28 mouse cellular contexts compared by ENCODE assay signal in the genomic region with DNA sequence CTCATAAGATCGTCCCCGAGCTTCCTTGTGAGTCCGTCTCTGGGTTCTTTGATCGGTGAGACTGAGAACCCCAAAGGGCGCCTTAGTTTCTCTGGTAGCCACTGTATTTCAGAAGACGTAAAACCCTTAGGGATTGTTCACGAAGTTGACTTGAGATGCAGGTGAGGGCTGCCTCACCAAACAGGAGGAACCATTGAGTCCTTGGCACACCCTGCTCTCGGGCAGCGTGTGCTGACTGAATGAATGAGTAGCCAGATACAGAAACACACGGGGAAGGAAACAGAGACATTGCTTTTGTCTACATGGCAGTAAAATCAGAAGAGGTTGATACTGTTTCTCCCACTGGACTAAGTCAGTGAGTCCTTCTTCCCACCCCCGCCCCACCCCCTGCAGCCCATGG. TPM values are rescaled to one million over a fixed set of nuclear protein-coding genes. Genes with fewer than 3 reads are reported as not detected.
DNase-seq lines count a peak whose midpoint lies in the region; ATAC-seq and TF ChIP-seq lines count a peak whose summit lies in the region.
"Had no signal": no experiment of that assay in that cellular context is flagged by ENCODE, and none has a peak within 500 bp of the region (broad histone marks: within the 10 kb centered on the region; RNA-seq: fewer than 3 reads in every experiment).

No protein-coding gene starts in this region.

- no peak overlapping the region for H3K4me3 ChIP-seq in forebrain, embryonic 12.5 days (replicated peaks)
- H3K4me3 ChIP-seq in forebrain, embryonic 15.5 days = no peak overlapping the region
- H3K4me3 ChIP-seq in midbrain, embryonic 10.5 days = no peak overlapping the region
- no peak overlapping the region for H3K4me3 ChIP-seq in midbrain, postnatal 0 days (ENCODE audit: low read depth, low read length)
- no peak overlapping the region for H3K4me3 ChIP-seq in intestine, postnatal 0 days (ENCODE audit: low read depth, low read length)
- H3K4me3 ChIP-seq in midbrain, embryonic 15.5 days = no peak overlapping the region
- H3K4me3 ChIP-seq: heart, embryonic 12.5 days; liver, embryonic 12.5 days; stomach, embryonic 15.5 days had no signal

- no peaks in the 10 kb centered on the region for H3K27me3 ChIP-seq in forebrain, embryonic 12.5 days
- no peaks in the 10 kb centered on the region for H3K27me3 ChIP-seq in forebrain, embryonic 15.5 days
- no peaks in the 10 kb centered on the region for H3K27me3 ChIP-seq in midbrain, embryonic 10.5 days (ENCODE audit: low read depth, poor library complexity, severe bottlenecking)
- no peaks in the 10 kb centered on the region for H3K27me3 ChIP-seq in midbrain, postnatal 0 days (ENCODE audit: insufficient read depth, low read length)
- H3K27me3 ChIP-seq in intestine, postnatal 0 days (replicated peaks; ENCODE audit: control insufficient read depth, insufficient read depth, low read length) = no peaks in the 10 kb centered on the region
- no peaks in the 10 kb centered on the region for H3K27me3 ChIP-seq in midbrain, embryonic 15.5 days (replicated peaks)
- H3K27me3 ChIP-seq: heart, embryonic 12.5 days; liver, embryonic 12.5 days; stomach, embryonic 15.5 days had no signal

- WGBS in forebrain, embryonic 12.5 days = 66% methylated on average over 11 of the region's 11 CpGs
- 69% methylated on average over 11 of the region's 11 CpGs for WGBS in forebrain, embryonic 15.5 days
- 81% methylated on average over 11 of the region's 11 CpGs for WGBS in midbrain, embryonic 10.5 days
- WGBS in midbrain, postnatal 0 days = 54% methylated on average over 11 of the region's 11 CpGs
- 70% methylated on average over 11 of the region's 11 CpGs for WGBS in intestine, postnatal 0 days
- WGBS in midbrain, embryonic 15.5 days = 59% methylated on average over 11 of the region's 11 CpGs

- 0 out of 2 replicates have a peak overlapping the region, but pooled peaks have one; percentile 13 for H3K4me2 ChIP-seq in forebrain, embryonic 12.5 days
- no peak overlapping the region for H3K4me2 ChIP-seq in forebrain, embryonic 15.5 days (replicated peaks)
- H3K4me2 ChIP-seq in midbrain, postnatal 0 days (ENCODE audit: low read depth, low read length, poor library complexity, severe bottlenecking) = no peak overlapping the region
- H3K4me2 ChIP-seq in intestine, postnatal 0 days (replicated peaks; ENCODE audit: low read depth) = peak overlapping the region; percentile 25
- H3K4me2 ChIP-seq in midbrain, embryonic 15.5 days = peak overlapping the region; percentile 34
- H3K4me2 ChIP-seq: heart, embryonic 12.5 days; liver, embryonic 12.5 days; stomach, embryonic 15.5 days had no signal

- TF ChIP-seq CTCF in midbrain, postnatal 0 days (IDR thresholded peaks at IDR 0.05) = no peak
- no peak for TF ChIP-seq CTCF in intestine, postnatal 0 days (IDR thresholded peaks at IDR 0.05; ENCODE audit: low read depth)

- H3K9me3 ChIP-seq in forebrain, embryonic 12.5 days = no peaks in the 10 kb centered on the region
- no peaks in the 10 kb centered on the region for H3K9me3 ChIP-seq in forebrain, embryonic 15.5 days
- H3K9me3 ChIP-seq in midbrain, embryonic 10.5 days (replicated peaks) = no peaks in the 10 kb centered on the region
- H3K9me3 ChIP-seq in midbrain, postnatal 0 days (ENCODE audit: low read length) = no peaks in the 10 kb centered on the region
- no peaks in the 10 kb centered on the region for H3K9me3 ChIP-seq in intestine, postnatal 0 days (ENCODE audit: control insufficient read depth)
- no peaks in the 10 kb centered on the region for H3K9me3 ChIP-seq in midbrain, embryonic 15.5 days
- H3K9me3 ChIP-seq: G1E; heart, embryonic 12.5 days; liver, embryonic 12.5 days; stomach, embryonic 15.5 days had no signal

- ATAC-seq in forebrain, embryonic 12.5 days (ENCODE audit: low FRiP score) = no peak
- no peak for ATAC-seq in forebrain, embryonic 15.5 days (replicated peaks)
- no peak for ATAC-seq in midbrain, postnatal 0 days (ENCODE audit: low FRiP score)
- no peak for ATAC-seq in intestine, postnatal 0 days
- ATAC-seq in midbrain, embryonic 15.5 days (replicated peaks) = no peak
- ATAC-seq: liver, embryonic 12.5 days; liver, postnatal 0 days had no signal

- H3K27ac ChIP-seq in forebrain, embryonic 12.5 days = no peak overlapping the region
- H3K27ac ChIP-seq in forebrain, embryonic 15.5 days (replicated peaks) = no peak overlapping the region
- H3K27ac ChIP-seq in midbrain, embryonic 10.5 days (replicated peaks) = peak overlapping the region; percentile 13; the same call in 1 of the 2 replicates
- H3K27ac ChIP-seq in midbrain, postnatal 0 days (ENCODE audit: low read depth, low read length) = no peak overlapping the region
- no peak overlapping the region for H3K27ac ChIP-seq in intestine, postnatal 0 days (ENCODE audit: low read depth, low read length)
- no peak overlapping the region for H3K27ac ChIP-seq in midbrain, embryonic 15.5 days
- H3K27ac ChIP-seq: liver, embryonic 12.5 days; stomach, embryonic 15.5 days had no signal

- H3K9ac ChIP-seq in forebrain, embryonic 12.5 days = no peak overlapping the region
- H3K9ac ChIP-seq in forebrain, embryonic 15.5 days (replicated peaks) = no peak overlapping the region
- H3K9ac ChIP-seq in midbrain, postnatal 0 days (replicated peaks; ENCODE audit: low read length, poor library complexity, severe bottlenecking) = no peak overlapping the region
- H3K9ac ChIP-seq in intestine, postnatal 0 days (ENCODE audit: low read depth, low read length) = no peak overlapping the region
- H3K9ac ChIP-seq in midbrain, embryonic 15.5 days = no peak overlapping the region; the same call in 1 of the 2 replicates
- H3K9ac ChIP-seq: heart, embryonic 12.5 days; liver, embryonic 12.5 days; liver, postnatal 0 days; stomach, embryonic 15.5 days had no signal

- H3K36me3 ChIP-seq in forebrain, embryonic 12.5 days (replicated peaks) = no peaks in the 10 kb centered on the region
- no peaks in the 10 kb centered on the region for H3K36me3 ChIP-seq in forebrain, embryonic 15.5 days
- H3K36me3 ChIP-seq in midbrain, embryonic 10.5 days = no peaks in the 10 kb centered on the region
- H3K36me3 ChIP-seq in midbrain, postnatal 0 days (ENCODE audit: insufficient read depth, low read length) = no peaks in the 10 kb centered on the region
- H3K36me3 ChIP-seq in intestine, postnatal 0 days (ENCODE audit: control insufficient read depth, insufficient read depth) = no peaks in the 10 kb centered on the region
- no peaks in the 10 kb centered on the region for H3K36me3 ChIP-seq in midbrain, embryonic 15.5 days (replicated peaks)
- H3K36me3 ChIP-seq: G1E; heart, embryonic 12.5 days; liver, embryonic 12.5 days; stomach, embryonic 15.5 days had no signal

- no peak for DNase-seq in midbrain, embryonic 10.5 days (ENCODE audit: low spot score)
- DNase-seq in midbrain, postnatal 0 days (ENCODE audit: low spot score) = no peak
- no peak for DNase-seq in adipocyte (ENCODE audit: low spot score)
- DNase-seq in c-Kit-positive CD71-positive TER-119-positive erythroid progenitor cells, embryonic 14.5 days (ENCODE audit: low spot score) = no peak
- DNase-seq: adrenal gland, postnatal 10 days; cerebellum, adult 11 months; cerebellum, adult 9-10 months; cerebellum, postnatal 36 days; gastrocnemius, postnatal 25 days; heart, adult 18-20 months; kidney, adult 2 months; kidney, postnatal 4 days; left cerebral cortex, postnatal 4 days; liver, postnatal 0 days; lung, postnatal 36 days; retina, postnatal 1 day; right cerebral cortex, postnatal 14 days had no signal

- peaks cover 9% of the 10 kb centered on the region; the same call in 1 of the 2 replicates for H3K4me1 ChIP-seq in forebrain, embryonic 12.5 days
- 0 out of 2 replicates have a peak, but pooled peaks cover 3% of the 10 kb centered on the region for H3K4me1 ChIP-seq in forebrain, embryonic 15.5 days
- peaks cover 17% of the 10 kb centered on the region for H3K4me1 ChIP-seq in midbrain, embryonic 10.5 days
- H3K4me1 ChIP-seq in midbrain, postnatal 0 days (ENCODE audit: insufficient read depth, low read length) = no peaks in the 10 kb centered on the region; the same call in 1 of the 2 replicates
- no peaks in the 10 kb centered on the region for H3K4me1 ChIP-seq in intestine, postnatal 0 days (replicated peaks; ENCODE audit: control insufficient read depth, insufficient read depth, low read length)
- H3K4me1 ChIP-seq in midbrain, embryonic 15.5 days = peaks cover 7% of the 10 kb centered on the region; the same call in 1 of the 2 replicates
- H3K4me1 ChIP-seq: heart, embryonic 12.5 days; liver, embryonic 12.5 days; stomach, embryonic 15.5 days had no signal

RNA-seq across cellular contexts. Expression of a gene that starts 48.1 kb away (rescaled TPM):
- 0.94 and 1.2 TPM in 2 replicates for polyA plus RNA-seq in forebrain, embryonic 12.5 days (2016; fragmentation: Nextera tagmentation; extraction: Ambion mirVana)
- polyA plus RNA-seq in forebrain, embryonic 15.5 days (2015; fragmentation: Nextera tagmentation; extraction: Ambion mirVana) = 6.7 and 7.1 TPM in 2 replicates
- 0.79 and 0.86 TPM in 2 replicates for polyA plus RNA-seq in midbrain, embryonic 10.5 days (2016; fragmentation: Nextera tagmentation; extraction: Ambion mirVana)
- total RNA-seq in midbrain, postnatal 0 days (2014; rRNA removed) = 14.0 and 16.5 TPM in 2 replicates
- 20.5 and 22.3 TPM in 2 replicates for polyA plus RNA-seq in midbrain, postnatal 0 days (2015; fragmentation: Nextera tagmentation; extraction: Ambion mirVana)
- polyA plus RNA-seq in intestine, postnatal 0 days (2015; fragmentation: Nextera tagmentation; extraction: Ambion mirVana) = 0.18 and 0.33 TPM in 2 replicates
- 12.2 and 13.7 TPM in 2 replicates for polyA plus RNA-seq in midbrain, embryonic 15.5 days (2015; fragmentation: Nextera tagmentation; extraction: Ambion mirVana)
- total RNA-seq: heart, adult 18-20 months; hematopoietic stem cell, adult 5-6 weeks; megakaryocyte, adult 5-6 weeks had no signal
- polyA plus RNA-seq: G1E; small intestine, adult 2 months had no signal

Comparison
In these comparisons a context has a peak if more than half of its experiments do, and no peak if none do; other contexts are left out.
1. H3K4me2 ChIP-seq: peak in forebrain, embryonic 12.5 days (single experiment), intestine, postnatal 0 days (single experiment) and midbrain, embryonic 15.5 days (single experiment); none in forebrain, embryonic 15.5 days (single experiment) and midbrain, postnatal 0 days (single experiment).